Mouse (Mus musculus): Measurements from ENCODE around the gene Slc12a7.

The Slc12a7 gene

DNA sequence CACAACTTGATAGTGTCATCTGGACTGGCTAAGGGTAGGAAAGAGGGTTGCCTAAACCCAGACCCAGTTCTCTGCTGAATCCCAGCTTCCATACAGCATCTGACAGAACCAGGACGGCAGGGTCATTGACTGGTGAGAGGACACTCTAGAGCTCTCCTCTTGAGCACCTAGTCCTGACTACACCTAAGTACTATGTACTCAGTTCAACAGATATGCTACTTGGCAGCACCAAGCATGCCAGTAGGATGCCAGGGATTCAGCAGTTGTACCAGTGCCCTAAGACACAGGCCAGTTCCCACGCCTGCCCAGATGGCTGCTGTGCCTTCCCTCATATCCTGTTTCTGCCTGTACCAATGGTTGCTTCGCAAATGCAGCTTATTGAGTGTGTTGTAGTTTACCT, 80.0 kb downstream of the Slc12a7 start:
- in situ Hi-C loops (cut with MboI, MseI) = no loop called here

DNA sequence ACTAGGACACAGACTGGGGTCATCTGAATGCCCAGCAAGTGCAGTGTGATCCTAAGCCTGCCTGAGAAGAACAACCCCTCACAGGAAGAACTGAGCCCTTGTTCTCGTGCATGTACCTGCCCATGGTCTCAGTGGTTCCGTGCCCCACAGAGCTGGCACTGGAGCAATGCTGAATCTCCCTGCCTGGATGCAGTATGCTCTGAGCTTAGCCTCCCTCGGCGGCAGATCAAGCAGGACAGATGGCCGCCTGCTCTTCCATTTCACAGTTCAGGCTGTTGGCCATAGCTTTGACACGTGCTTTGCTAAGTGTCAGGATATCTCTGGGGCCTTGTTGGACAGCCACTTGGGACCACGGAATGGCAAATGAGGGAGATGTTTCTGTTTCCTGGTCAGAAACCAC, 81.3 kb downstream of the Slc12a7 start:
- in situ Hi-C loops (cut with MboI, MseI) = no loop called here

DNA sequence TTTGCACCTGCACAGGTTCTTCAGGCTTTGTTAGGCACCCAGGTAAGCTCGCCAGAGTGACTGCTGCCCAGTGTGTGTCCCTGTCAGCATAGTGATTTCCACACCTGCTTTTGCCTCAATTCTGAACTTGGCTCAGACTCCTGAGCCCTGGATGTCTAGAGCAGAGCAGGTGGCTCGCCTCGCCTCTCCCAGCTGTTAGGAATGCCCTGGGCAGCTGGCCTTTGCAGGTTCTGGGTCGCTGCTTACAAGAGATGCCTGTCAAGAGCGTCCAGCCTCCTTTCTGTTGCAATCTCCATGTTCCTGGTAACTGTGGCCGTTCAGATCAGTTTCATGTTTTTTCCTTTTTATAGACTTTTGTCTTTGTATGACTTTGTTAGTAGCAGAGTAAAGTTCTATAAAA, 83.4 kb downstream of the Slc12a7 start:
- in situ Hi-C loops (cut with MboI, MseI) = no loop called here

DNA sequence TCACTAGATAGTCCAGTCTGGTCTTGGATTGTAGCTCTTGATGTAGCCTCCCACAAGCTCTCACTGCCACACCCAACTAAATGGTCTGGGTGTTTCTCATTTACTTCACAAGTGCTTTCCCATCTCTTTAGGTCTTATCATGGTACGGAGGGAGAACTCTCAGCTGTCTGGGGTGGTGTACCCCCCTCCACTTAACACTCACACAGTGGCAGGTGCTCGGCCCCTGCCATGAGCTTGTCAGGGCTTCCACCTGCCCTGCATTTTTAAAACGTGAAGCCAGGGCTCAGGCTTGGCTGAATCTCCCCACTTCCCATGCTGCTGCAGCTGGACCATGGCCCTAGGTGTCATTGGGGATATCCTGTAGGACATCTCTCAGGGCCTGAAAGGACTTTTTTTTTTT, 86.0 kb downstream of the Slc12a7 start:
- in situ Hi-C loops (cut with MboI, MseI) = no loop called here

DNA sequence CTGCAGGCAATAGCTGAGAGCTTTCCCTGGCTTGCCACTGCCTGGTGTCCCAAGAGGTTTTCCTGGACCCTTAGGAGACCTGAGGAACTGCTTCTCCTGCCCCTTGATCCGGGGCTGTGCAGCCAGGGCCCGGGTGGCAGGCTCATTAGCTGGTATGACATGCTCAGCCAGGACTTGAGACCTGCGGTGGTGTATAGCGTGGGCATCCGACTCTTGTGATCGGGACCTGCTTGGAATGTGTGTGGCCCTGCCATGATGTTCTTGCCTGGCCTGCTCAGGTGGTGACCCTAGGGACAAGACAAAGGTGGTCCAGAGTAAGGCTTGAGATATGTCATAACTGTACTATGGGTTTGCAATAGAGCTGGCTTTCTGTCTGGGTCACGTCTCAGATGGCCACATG, 88.4 kb downstream of the Slc12a7 start:
- in situ Hi-C loops (cut with MboI, MseI) = no loop called here

DNA sequence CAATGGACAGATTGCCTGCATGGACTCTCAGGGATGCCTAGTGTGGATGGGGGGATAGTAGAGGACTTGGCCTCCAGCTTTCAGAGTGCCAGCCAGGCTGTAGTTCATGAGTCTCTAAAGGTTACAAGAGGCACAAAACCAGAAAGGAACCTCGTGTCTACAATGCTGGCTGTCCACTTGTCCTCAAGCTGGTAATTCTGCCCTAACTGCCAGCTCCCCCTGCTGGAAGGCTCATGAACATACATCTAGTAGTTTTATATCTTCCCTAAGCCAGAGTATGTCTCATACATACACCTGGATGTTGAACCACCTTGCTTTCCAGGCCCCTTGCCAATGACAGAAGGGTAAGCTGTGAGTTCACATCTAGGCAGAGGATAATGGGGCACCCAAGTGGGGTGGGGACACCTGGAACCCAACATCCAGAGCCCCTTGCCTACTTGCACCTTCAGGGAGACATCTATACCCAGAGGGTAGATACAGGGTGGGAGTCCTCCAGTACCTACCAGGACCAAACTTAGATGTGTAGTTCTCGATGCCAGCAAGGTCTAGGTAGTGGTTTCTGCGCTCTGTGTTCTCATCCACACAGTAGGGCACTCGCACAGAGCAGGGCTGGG, 89.4 kb downstream of the Slc12a7 start:
- in situ Hi-C loops (cut with MboI, MseI) = no loop called here

DNA sequence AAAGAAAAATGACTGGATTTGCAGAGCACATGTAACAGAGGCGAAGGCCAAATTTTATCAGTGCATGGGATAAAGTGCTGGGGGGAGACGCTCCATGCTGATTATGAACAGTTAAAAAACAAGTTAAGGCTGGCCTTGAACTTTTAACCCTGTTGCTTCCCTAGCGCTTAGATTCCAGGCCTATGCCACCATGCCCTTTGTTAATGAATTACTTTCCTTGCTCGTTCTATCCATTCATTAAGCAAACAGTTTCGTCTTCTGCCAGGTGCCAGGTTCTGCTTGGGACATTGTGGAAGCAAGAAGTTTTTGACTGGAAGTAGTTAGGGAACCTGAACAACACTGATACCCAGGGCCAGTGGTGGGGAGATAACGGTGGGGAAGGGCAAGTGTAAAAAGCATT, 90.8 kb downstream of the Slc12a7 start:
- in situ Hi-C loops (cut with MboI, MseI) = no loop called here

DNA sequence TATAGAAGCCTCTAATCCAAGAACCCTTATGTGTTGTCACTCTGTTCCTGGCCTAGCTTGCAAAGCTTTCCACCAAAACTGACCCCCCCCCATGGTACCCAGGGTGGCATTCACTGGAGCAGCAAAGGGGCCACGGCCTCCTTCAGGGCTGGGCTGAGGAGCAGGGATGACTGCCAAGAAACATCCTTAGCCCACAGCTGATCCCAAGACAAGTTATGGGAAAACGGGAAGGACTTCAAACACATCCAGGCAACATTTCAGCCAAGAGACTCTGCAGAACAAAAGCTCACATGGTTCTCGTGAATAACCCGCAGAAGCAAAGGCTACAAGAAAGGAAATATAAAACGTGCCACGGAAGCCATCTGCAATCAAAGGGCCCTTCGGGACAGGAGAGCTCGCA, 94.3 kb downstream of the Slc12a7 start:
- in situ Hi-C loops (cut with MboI, MseI) = loop anchor here (5.0 kb wide), 2 partner anchors 100 to 180 kb away; no protein-coding TSS in a partner anchor

DNA sequence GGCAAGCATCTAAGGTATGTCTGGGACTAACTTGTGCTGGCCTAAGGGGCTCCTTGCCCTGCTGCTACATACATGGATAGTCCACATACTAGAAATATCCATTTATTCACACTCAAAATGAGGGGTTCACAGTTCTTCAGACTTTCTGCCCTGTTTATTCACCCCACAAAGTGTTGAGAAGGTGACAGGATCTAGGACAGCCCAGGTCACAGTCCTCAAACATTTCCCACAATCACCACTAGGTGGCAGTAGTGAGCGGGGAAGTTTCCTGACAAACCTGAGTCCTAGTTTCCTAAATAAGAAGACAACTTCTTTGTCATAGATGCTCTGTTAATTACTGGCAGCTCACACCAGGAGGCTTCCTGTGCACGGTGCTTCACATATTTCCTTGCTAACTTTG, 98.6 kb downstream of the Slc12a7 start:
- in situ Hi-C loops (cut with MboI, MseI) = no loop called here

DNA sequence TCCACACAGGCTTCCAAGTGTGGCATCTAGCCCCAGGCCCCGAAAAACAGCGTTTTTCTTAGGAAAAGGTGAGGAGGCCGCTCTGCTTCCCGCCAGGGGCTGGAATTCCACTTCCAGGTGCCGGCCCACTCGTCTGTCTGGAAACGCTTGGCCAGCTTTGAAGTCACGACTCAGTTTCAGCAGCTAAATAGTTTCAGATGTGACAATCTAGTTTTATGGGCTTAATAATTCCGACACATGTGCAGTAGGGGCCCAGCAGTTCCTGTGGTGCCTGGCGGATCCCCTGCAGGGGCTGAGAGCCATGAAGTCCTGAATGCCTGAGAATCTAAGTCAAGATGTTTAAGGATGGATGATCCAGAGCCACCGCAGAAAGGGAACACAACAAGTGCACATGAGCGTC, 100.9 kb downstream of the Slc12a7 start:
- in situ Hi-C loops (cut with MboI, MseI) = no loop called here

DNA sequence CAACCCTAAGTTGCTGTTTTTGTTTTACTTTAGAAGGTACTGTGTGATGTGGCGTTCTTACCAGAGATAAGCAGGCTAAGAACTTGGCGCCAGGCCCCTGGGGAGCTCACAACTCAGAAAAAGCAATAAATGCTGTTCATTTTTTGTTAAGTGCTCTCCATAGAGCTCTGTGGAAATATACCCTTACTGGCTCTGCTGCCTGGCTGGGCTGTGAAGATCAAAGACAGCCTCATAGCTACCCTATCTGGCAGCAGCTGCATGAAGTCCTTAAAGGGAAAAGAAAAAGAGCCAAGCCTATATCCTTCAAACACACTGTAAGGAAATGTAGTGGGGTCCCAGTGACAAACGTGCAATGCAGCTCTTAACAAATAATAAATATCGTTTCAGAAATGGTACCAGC, 102.9 kb downstream of the Slc12a7 start:
- in situ Hi-C loops (cut with MboI, MseI) = no loop called here

DNA sequence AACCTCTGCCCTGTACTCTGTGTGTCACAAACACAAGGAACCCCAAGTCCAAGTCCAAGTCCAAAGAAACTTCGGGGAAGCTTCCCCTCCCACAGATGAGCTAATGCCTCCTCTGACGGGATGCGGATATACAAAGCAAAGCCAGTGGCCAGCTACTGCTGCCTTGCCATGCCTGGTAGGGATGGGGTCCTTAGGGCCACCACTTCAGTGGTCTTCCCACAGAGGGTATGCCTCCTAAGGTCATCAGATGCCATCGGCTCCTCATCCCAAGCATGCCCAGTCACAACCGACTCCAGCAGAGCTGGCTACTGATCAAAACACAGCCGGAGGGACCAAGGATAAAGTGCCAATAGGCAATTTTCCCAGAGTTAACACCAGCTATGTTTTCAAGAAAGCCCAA, 103.6 kb downstream of the Slc12a7 start:
- in situ Hi-C loops (cut with MboI, MseI) = no loop called here

DNA sequence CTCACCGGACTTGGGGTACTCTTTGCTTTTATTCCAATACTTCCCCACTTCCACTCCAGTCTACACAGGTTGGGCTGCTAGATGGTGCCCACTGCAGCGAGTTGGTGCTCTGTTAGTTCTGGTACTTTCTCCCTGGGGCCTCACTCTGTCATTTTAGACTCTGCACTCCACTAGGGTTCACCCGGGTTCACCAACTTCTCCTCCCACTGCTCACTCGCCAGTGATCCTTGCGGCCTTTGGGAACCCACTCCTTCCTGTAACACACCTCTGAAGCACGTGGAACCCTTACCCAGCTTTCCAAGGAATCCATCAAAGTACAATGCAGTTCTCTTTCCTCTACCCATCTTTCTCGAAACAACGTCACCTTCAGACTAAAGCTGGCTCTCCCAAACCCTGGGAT, 104.8 kb downstream of the Slc12a7 start:
- in situ Hi-C loops (cut with MboI, MseI) = no loop called here

DNA sequence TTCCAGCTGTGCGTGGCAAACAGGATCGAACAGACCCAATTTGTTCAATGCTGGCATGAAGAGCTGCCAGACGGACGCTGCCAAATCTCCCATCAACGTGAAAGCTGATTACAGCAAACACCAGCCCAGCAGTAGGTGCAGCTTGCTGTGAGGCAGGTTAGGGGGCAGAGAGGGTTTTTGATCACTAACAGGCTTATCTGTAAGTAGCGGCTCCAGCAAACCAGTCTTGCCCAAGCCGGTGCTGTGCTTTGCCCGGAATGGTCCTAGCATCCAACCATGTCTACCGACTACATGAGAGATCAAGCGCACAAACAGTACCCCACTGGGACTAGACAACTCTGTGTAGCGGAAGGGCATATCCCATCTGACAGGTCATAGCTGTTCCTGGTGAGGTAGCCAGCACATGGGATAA, 106.2 kb downstream of the Slc12a7 start:
- in situ Hi-C loops (cut with MboI, MseI) = no loop called here

DNA sequence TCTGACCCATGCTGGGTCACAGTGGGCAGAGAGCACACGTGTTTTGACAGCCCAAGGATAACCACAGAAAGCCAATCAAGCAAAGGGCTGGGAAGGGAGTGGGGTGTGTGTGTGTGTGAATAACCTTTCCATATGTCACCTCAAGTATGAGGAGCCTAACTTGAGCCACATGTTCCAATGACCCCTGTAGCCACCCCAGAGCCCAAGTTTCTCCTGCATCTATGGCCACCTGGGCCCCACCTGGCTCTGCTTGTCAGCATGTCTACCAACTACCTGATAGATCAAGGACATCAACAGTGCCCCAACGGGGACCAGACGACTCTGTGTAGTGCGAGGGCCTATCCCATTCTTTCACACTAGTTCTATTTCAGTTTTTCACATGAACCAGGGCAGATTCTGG, 106.8 kb downstream of the Slc12a7 start:
- in situ Hi-C loops (cut with MboI, MseI) = no loop called here

DNA sequence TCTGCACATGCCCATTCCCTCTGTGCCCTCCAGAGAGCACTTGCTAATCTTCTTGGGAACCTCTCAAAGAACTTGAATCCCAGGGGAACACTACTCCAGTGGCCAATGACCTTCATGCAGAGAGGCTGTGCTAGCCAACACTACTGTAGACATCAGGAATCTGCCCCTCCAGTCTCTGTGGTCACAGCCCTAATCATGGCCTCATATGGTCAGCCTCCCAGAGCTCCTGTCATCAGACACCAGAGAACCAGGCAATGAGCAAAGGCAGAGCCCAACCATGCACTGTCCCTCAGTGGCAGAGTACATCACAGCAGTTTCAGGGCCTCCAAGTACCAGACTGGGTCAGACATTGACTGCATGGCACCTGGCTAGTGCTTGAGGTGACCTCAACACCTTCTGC, 109.8 kb downstream of the Slc12a7 start:
- in situ Hi-C loops (cut with MboI, MseI) = no loop called here

DNA sequence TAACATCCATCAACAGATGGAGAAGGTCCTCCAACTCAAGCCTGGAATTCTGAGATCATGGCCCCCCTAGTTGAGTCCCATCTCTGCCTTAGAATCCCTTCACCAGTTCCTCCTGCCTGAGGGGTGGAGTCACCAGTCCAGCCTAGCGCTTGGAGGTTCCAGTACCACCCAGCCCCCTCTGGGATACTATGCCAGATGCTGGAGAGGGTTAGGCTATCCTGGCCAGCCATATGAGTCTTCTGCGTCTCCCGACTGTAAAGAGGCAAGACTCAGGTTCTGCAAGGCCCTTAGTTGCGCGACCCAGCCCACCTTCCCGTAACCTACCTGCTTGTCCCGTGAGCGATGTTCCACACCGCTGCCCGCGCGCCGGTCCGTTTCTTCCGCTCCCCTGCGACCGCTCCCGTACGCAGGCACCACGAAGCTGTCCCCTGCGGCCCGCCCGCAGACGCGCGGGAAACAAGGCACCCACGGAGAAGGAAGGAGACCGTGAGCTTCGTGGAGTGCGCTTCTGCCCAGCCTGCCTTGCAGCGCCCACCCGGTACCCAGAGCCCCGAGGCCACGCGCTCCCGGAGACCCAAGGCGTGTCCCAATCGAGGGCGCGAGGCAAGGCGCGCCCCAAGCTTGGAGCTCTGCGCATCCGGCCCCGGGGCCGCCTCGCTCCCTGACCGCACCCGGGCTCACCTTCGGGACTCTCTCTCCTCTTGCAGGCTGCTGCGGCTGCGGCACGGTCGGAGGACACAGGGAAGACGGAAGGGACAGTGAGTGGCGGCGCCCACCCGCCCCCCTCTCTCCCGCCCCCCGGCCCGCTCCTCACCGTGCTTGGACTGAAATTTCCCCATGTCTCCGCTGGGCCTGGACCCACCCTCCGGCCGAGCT, 113.9 kb downstream of the Slc12a7 start:
- in situ Hi-C loops (cut with MboI, MseI) = no loop called here

DNA sequence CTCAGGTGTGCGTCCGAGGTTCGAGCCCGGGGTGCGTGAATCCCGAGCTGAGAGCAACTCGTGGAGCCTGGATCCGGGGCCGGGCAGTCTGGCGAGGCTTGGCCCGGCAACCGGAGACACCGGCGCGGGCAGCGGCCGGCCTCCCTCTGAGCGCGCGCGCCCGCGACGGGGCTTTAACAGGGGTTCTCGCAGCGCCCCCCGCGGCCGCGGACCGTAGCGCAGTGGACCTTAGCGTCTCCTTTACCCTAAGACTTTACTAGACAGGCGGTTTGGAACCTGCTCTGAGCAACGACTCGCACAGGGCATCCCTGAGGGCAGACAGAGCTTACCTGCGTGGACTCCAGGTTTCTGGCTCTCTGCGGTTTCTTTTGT, 114.6 kb downstream of the Slc12a7 start, which contains the start of gene Nkd2:
Gene Nkd2, minus strand, starts transcription at position 167 of the 372 bp plus-strand sequence.
- in situ Hi-C loops (cut with MboI, MseI) = no loop called here
